Mouse (Mus musculus) skeletal muscle tissue, adult 2 months (tissue): ENCODE results near the gene Col23a1.
"Not testable (repeated sequence)": the region's sequence is repeated elsewhere in the genome, so short reads cannot be mapped to it uniquely, and the experiment has no call there.

Experiments used
- DNase-seq: peaks from one replicate; pipeline ENCODE4 v3.0.0-alpha.2; 2012; ENCODE audit warnings: low read depth, low spot score

Col23a1 gene

GRCm38 (mm10) chr11:51617693-51618092 lies 328.0 kb downstream of the Col23a1 start:
- DNase-seq, result peak; percentile 48

DNA sequence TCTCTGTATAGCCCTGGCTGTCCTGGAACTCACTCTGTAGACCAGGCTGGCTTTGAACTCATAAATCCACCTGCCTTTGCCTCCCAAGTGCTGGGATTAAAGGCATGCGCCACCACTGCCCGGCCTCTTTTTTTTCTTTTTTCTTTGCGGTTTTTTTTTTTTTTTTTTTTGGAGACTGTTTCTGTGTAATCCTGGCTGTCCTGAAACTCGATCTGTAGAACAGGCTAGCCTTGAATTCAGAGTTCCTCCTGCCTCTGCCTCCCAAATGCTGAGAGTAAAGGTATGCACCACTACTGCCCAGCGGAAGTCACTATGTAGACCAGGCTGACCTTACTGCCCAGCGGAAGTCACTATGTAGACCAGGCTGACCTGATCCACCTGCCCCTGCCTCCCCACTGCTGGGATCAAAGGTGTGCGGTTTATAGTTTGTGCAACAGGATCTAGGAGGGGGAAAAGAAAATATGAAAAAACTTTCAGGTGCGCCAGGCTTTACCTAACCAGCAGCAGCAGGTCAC lies 329.2 kb downstream of the Col23a1 start:
- DNase-seq, result no peak

DNA sequence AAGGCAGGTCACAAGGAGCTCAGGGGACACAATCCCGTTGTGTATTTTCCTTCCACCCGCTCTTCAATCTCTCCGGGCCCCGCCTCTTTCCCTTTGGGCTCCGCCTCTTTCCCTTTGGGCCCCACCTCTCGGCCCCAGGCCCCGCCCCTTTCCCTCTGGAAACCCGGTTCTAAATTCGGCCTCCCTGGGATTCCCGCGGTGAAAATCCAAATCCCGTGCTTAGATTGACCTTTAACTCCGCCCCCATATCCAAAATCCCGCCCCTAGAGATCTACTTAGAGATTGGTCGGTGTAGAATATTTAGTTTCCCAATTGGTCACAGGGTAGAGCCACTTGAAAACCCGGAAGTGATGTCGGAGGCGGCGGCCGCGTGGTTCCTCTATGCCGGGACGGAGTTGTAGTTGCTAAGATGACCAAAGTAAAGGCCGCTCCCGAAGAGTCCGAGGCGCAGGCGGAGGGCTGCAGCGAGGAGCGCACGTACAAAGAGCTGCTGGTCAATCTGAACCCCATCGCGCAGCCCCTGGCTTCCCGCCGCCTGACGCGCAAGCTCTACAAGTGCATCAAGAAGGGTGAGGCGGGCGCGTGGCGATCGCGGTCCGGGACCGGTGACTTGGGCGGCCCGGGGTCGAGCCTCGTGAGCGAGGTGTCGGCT lies 329.8 kb downstream of the Col23a1 start, which contains the start of gene Nhp2:
Gene Nhp2, plus strand, starts transcription at position 327 of the 652 bp plus-strand sequence.
- DNase-seq, result peak; percentile 95

- no peak for DNase-seq
Measured at GRCm38 (mm10) chr11:51620084-51620483, 330.4 kb downstream of the Col23a1 start.

- no peak for DNase-seq
Measured at GRCm38 (mm10) chr11:51621776-51622175, 332.1 kb downstream of the Col23a1 start.

GRCm38 (mm10) chr11:51622971-51623491 lies 333.3 kb downstream of the Col23a1 start:
- DNase-seq, result no peak

DNA sequence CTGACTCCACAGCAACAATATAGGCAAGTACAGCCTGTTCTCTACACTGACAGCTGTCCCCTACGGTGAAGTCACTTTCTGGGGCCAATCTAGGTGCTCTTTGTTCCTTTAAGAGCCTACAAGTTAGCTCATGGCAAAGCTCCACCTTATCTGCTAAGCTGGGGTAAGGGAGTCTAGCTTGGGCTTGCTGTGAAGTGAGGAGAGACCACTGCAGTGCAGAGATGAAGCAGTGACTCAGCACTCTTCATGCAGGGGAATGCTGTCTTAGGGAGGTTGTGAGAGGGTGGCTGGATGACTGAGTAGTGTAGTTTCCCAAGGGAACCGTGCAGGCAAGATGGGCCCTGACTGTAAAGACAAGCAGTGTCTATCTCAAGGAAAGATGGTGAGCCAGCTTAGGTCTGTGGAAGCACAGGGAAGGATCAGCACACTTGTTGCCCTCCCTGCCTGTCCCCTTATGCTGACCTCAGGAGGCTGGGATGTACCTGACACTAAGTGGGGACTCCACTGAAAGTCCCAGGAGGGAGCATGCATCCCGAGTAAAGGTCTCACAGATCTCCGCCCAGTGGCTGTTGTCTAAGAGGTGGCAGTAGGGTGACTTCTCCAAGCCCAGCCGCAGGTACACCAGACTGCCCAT lies 335.6 kb downstream of the Col23a1 start:
- no peak for DNase-seq

GRCm38 (mm10) chr11:51627425-51627824 lies 337.7 kb downstream of the Col23a1 start:
- DNase-seq, result no peak

- no peak for DNase-seq
Measured at GRCm38 (mm10) chr11:51627907-51628306, 338.2 kb downstream of the Col23a1 start.

GRCm38 (mm10) chr11:51629651-51630314 lies 340.1 kb downstream of the Col23a1 start:
- no peak for DNase-seq

- no peak for DNase-seq
Measured at GRCm38 (mm10) chr11:51632130-51632753, 342.5 kb downstream of the Col23a1 start.

- DNase-seq, result not testable (repeated sequence)
Measured at GRCm38 (mm10) chr11:51633200-51633599, 343.5 kb downstream of the Col23a1 start.
